Mouse (Mus musculus) bone marrow macrophage, adult 2 months (primary cell): ENCODE results near the gene Rnf225.

Source experiments
- CTCF ChIP-seq: IDR thresholded peaks from 2 replicates; pipeline ENCODE4 v1.5.1; 2012; ENCODE audit warnings: low read depth, mild to moderate bottlenecking, low read length, moderate library complexity
- POLR2A ChIP-seq: IDR thresholded peaks from 2 replicates; pipeline ENCODE4 v1.6.1; 2012; ENCODE audit warnings: mild to moderate bottlenecking, low read depth, low read length, borderline replicate concordance

DNA sequence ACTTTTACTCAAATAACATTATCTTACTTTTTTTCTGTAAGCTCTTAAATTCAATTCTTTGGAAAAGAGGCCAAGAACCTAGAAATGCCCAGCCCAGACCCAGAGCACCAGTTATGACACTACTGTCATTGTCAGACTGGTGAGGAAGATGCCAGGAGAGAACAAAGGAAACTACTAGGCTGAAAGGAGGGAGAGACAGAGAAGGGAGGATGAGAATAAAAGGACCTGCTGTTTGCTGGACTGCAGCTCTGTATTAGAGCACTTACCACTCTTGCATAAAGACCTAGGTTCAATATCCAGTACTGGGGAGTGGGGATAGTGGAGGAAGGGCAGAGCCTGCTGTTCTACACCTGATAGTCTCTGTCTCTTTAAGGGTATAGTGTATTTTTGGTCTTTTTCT is 47.2 kb upstream of the Rnf225 start:
- TF ChIP-seq POLR2A (no peak), CTCF (no peak)
